Mouse (Mus musculus): ENCODE data around the gene Col11a2. TPM values are rescaled to one million over a fixed set of nuclear protein-coding genes. Genes with fewer than 3 reads are reported as not detected.

Gene Col11a2
- total and polyA plus RNA-seq, 2 experiments from 2014 or later, result 2.1 to 28.0 TPM

DNA sequence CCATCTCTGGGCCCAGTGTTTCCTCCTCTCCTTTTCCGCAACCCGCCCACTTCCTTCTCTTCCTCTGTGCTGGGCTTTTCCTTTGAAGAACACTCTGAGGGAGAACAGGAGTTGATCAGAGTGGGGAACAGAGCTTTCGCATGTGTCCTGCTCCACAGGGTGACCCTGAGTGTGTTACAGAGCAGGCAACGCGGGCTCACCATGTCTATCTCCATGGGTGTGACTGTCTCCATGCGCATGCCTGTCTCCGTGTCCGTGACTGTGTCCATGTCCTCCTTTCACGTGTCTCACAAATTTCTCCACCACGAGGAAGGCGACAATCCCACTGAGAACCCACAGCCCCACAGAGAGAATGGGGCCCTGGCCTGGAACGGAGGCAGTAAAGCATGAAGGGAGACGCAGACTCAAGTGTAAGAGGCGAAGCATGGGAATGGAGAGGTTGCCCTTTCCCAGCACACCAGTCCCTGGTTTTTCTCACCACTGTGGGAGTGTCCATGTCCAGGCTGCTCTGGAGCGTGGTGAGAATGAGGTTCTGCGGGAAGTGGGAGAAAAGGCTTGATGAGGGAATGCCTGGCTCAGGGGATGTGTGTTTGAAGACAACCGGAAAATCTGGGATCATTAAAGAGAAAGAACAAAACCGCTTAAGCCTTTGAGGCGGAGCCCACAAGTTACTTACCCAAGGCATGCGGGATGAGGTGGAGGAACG is 9.2 kb upstream of the Col11a2 start:
- Histone ChIP-seq H3K9me3 (ENCODE audit: low read length) (no peaks in the 10 kb centered on the region), H3K36me3 (ENCODE audit: insufficient read depth) (peaks cover 21% of the 10 kb centered on the region)

DNA sequence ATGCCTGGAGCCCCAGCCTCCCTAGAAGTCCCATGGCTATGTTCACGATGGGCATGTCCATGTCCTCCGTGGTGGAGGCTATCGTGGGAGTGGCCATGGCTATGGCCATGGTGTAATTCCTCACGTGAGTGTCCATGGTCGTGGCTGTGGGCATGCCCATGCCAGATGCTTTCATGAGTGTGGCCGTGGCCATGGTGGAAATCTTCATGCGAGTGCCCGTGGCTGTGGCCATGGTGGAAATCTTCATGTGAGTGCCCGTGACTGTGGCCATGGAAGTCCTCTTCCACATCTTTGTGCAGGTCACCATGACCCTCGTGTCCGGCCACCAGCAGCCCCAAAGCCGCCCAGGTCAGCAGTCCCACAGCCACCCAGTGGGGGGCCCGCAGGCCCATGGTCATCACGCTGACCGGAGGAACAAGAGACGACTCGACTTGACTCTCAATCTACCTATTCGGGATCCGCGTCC is 8.3 kb upstream of the Col11a2 start:
- H3K4me1 ChIP-seq (ENCODE audit: insufficient read depth), result peaks cover 23% of the 10 kb centered on the region

More for the DNA sequence above, 9.2 kb upstream of the Col11a2 start:
- H3K9ac ChIP-seq, result peak overlapping the region; percentile 93
- no peak overlapping the region for H3K27ac ChIP-seq (ENCODE audit: low read depth, low read length)
- H3K27me3 ChIP-seq (ENCODE audit: insufficient read depth, low read length), result no peaks in the 10 kb centered on the region
- peak overlapping the region; percentile 91 for H3K4me3 ChIP-seq (ENCODE audit: low read depth, low read length)
- no peak for TF ChIP-seq CTCF (IDR thresholded peaks at IDR 0.05; ENCODE audit: low read depth)
- H3K4me2 ChIP-seq (ENCODE audit: low read depth), result peak overlapping the region; percentile 96
- H3K4me1 ChIP-seq (ENCODE audit: insufficient read depth), result peaks cover 27% of the 10 kb centered on the region
- DNase-seq, result no peak
- WGBS, result 74% methylated on average over 21 of the region's 21 CpGs
- no peak for ATAC-seq

GRCm38 (mm10) chr17:34031465-34032173 is 7.6 kb upstream of the Col11a2 start, which contains the start of the genes Slc39a7 and Rxrb:
TSS of gene Slc39a7 (minus strand) at chr17:34031682.
TSS of gene Rxrb (plus strand) at chr17:34031812.
- H3K4me2 ChIP-seq (ENCODE audit: low read depth), result peak within 1 kb of the TSS; percentile 96
- H3K4me3 ChIP-seq (ENCODE audit: low read depth, low read length), result peak within 1 kb of the TSS; percentile 91
- peak within 1 kb of the TSS; percentile 98 for H3K27ac ChIP-seq (ENCODE audit: low read depth, low read length)
- H3K27me3 ChIP-seq (ENCODE audit: insufficient read depth, low read length), result no peaks in the 10 kb centered on the region
- under 1% methylated on average over 59 of the region's 88 CpGs for WGBS
- ATAC-seq (peak; percentile 86), DNase-seq (peak; percentile 100)
- peak within 1 kb of the TSS; percentile 93 for H3K9ac ChIP-seq
- TF ChIP-seq CTCF (IDR thresholded peaks at IDR 0.05; ENCODE audit: low read depth), result no peak
- H3K36me3 ChIP-seq (ENCODE audit: insufficient read depth), result peaks cover 37% of the 10 kb centered on the region
- H3K9me3 ChIP-seq (ENCODE audit: low read length), result no peaks in the 10 kb centered on the region
- peaks cover 23% of the 10 kb centered on the region for H3K4me1 ChIP-seq (ENCODE audit: insufficient read depth)

More for the DNA sequence above, 8.3 kb upstream of the Col11a2 start:
- no peaks in the 10 kb centered on the region for H3K27me3 ChIP-seq (ENCODE audit: insufficient read depth, low read length)
- no peaks in the 10 kb centered on the region for H3K9me3 ChIP-seq (ENCODE audit: low read length)
- 6% methylated on average over 20 of the region's 20 CpGs for WGBS
- DNase-seq (peak; percentile 7), ATAC-seq (no peak)
- peak overlapping the region; percentile 98 for H3K27ac ChIP-seq (ENCODE audit: low read depth, low read length)
- peaks cover 30% of the 10 kb centered on the region for H3K36me3 ChIP-seq (ENCODE audit: insufficient read depth)
- H3K9ac ChIP-seq, result peak overlapping the region; percentile 93
- no peak for TF ChIP-seq CTCF (IDR thresholded peaks at IDR 0.05; ENCODE audit: low read depth)
- H3K4me3 ChIP-seq (ENCODE audit: low read depth, low read length), result peak overlapping the region; percentile 91
- H3K4me2 ChIP-seq (ENCODE audit: low read depth), result peak overlapping the region; percentile 96

DNA sequence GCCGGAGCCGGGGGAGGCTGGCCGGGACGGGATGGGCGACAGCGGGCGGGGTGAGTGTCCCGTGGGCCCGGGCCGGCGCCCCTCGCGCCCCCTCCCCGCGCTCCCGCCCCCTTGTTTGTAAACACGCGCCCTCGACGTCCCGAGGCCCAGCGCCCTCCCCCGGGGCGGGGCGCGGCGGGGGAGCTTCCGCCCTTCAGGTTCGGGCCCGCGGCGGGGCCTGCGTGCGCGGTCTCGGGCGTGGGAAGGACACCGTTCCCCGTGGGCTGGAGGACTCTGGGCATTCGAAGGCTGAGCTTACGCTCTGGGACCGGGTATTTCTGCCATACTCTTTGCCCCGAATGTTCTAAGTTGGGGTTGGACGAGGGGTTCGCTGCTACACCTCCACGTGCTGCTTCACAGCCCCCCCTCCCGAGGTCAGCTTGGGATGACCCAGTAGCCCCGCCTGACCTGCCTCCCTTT is 7.0 kb upstream of the Col11a2 start:
- H3K4me3 ChIP-seq (ENCODE audit: low read depth, low read length), result peak overlapping the region; percentile 91
- peak overlapping the region; percentile 88 for H3K4me2 ChIP-seq (ENCODE audit: low read depth)
- H3K27ac ChIP-seq (ENCODE audit: low read depth, low read length), result peak overlapping the region; percentile 98
- H3K27me3 ChIP-seq (ENCODE audit: insufficient read depth, low read length), result no peaks in the 10 kb centered on the region
- peaks cover 43% of the 10 kb centered on the region for H3K36me3 ChIP-seq (ENCODE audit: insufficient read depth)
- TF ChIP-seq CTCF (IDR thresholded peaks at IDR 0.05; ENCODE audit: low read depth), result no peak
- WGBS, result 4% methylated on average over 40 of the region's 48 CpGs
- ATAC-seq, result peak; percentile 3; the same call in 1 of the 2 replicates
- no peaks in the 10 kb centered on the region for H3K9me3 ChIP-seq (ENCODE audit: low read length)
- peak overlapping the region; percentile 93 for H3K9ac ChIP-seq
- DNase-seq, result peak; percentile 55
- H3K4me1 ChIP-seq (ENCODE audit: insufficient read depth), result peaks cover 18% of the 10 kb centered on the region

DNA sequence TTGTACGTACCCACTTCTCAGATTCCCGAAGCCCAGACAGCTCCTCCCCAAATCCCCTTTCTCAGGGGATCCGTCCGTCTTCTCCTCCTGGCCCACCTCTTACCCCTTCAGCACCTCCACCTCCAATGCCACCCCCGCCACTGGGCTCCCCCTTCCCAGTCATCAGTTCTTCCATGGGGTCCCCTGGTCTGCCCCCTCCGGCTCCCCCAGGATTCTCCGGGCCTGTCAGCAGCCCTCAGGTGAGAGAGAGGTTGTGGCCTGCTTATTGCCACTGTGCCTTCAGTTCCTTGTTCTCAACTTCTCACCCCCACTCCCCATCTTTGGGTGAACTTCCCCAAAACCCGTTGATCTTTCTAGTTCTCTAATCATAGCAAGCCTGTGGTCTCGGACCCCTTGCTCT is 6.4 kb upstream of the Col11a2 start:
- ATAC-seq (no peak), DNase-seq (no peak)
- peaks cover 49% of the 10 kb centered on the region for H3K36me3 ChIP-seq (ENCODE audit: insufficient read depth)
- H3K9ac ChIP-seq, result peak overlapping the region; percentile 93; the same call in 1 of the 2 replicates
- peaks cover 18% of the 10 kb centered on the region for H3K4me1 ChIP-seq (ENCODE audit: insufficient read depth)
- no peaks in the 10 kb centered on the region for H3K27me3 ChIP-seq (ENCODE audit: insufficient read depth, low read length)
- no peaks in the 10 kb centered on the region for H3K9me3 ChIP-seq (ENCODE audit: low read length)
- peak overlapping the region; percentile 91 for H3K4me3 ChIP-seq (ENCODE audit: low read depth, low read length)
- 0 out of 2 replicates have a peak overlapping the region, but pooled peaks have one; percentile 98 for H3K27ac ChIP-seq (ENCODE audit: low read depth, low read length)
- TF ChIP-seq CTCF (IDR thresholded peaks at IDR 0.05; ENCODE audit: low read depth), result no peak
- WGBS, result 58% methylated on average over 9 of the region's 9 CpGs
- peak overlapping the region; percentile 88 for H3K4me2 ChIP-seq (ENCODE audit: low read depth)

DNA sequence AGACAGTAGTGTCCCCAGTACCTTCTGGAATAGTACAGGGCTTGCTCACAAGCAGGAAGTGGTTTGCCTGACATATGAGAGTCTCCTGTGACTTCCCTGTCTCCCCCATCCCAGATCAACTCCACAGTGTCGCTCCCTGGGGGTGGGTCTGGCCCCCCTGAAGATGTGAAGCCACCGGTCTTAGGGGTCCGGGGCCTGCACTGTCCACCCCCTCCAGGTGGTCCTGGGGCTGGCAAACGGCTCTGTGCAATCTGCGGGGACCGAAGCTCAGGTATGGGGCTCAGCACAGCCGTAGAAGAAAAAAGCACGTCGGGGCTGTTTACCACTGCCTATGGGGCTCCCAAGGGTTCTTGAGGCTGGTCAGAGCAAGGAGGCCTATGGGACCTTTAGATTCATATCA is 5.8 kb upstream of the Col11a2 start:
- Histone ChIP-seq H3K36me3 (ENCODE audit: insufficient read depth) (peaks cover 51% of the 10 kb centered on the region), H3K9me3 (ENCODE audit: low read length) (no peaks in the 10 kb centered on the region), H3K4me3 (ENCODE audit: low read depth, low read length) (no peak overlapping the region), H3K27ac (ENCODE audit: low read depth, low read length) (no peak overlapping the region), H3K4me1 (ENCODE audit: insufficient read depth) (peaks cover 20% of the 10 kb centered on the region), H3K27me3 (ENCODE audit: insufficient read depth, low read length) (no peaks in the 10 kb centered on the region), H3K9ac (no peak overlapping the region), H3K4me2 (ENCODE audit: low read depth) (no peak overlapping the region)
- no peak for DNase-seq
- no peak for ATAC-seq
- no peak for TF ChIP-seq CTCF (IDR thresholded peaks at IDR 0.05; ENCODE audit: low read depth)
- 86% methylated on average over 9 of the region's 9 CpGs for WGBS

Data from forebrain, postnatal 0 days (tissue).